Mouse (Mus musculus): ENCODE data around the gene Runx2. TPM values are rescaled to one million over a fixed set of nuclear protein-coding genes. Genes with fewer than 3 reads are reported as not detected.

The Runx2 gene
- polyA plus RNA-seq, 1 experiment from 2014 or later = 0.74 TPM

GRCm38 (mm10) chr17:44677782-44678181, 136.8 kb downstream of the Runx2 start:
- 0 out of 2 replicates have a peak, but pooled peaks cover 3% of the 10 kb centered on the region for H3K9me3 ChIP-seq (replicated peaks)
- 59% methylated on average over 7 of the region's 7 CpGs for WGBS (ENCODE audit: insufficient replicate concordance)
- H3K9ac ChIP-seq = no peak overlapping the region
- H3K4me2 ChIP-seq = no peak overlapping the region
- no peak for ATAC-seq
- no peak overlapping the region for H3K27ac ChIP-seq
- H3K4me1 ChIP-seq = no peaks in the 10 kb centered on the region
- no peaks in the 10 kb centered on the region for H3K36me3 ChIP-seq
- H3K27me3 ChIP-seq (replicated peaks) = no peaks in the 10 kb centered on the region
- H3K4me3 ChIP-seq = no peak overlapping the region

GRCm38 (mm10) chr17:44672806-44673205, 141.8 kb downstream of the Runx2 start:
- no peak for ATAC-seq
- H3K27ac ChIP-seq = no peak overlapping the region

GRCm38 (mm10) chr17:44671946-44672692, 142.5 kb downstream of the Runx2 start:
- 61% methylated on average over 16 of the region's 16 CpGs for WGBS (ENCODE audit: insufficient replicate concordance)
- Histone ChIP-seq H3K4me2 (no peak overlapping the region), H3K36me3 (no peaks in the 10 kb centered on the region), H3K4me3 (no peak overlapping the region), H3K27ac (no peak overlapping the region), H3K27me3 (replicated peaks) (no peaks in the 10 kb centered on the region), H3K9ac (no peak overlapping the region), H3K4me1 (no peaks in the 10 kb centered on the region), H3K9me3 (replicated peaks) (no peaks in the 10 kb centered on the region)
- ATAC-seq = no peak

More at GRCm38 (mm10) chr17:44672806-44673205, 141.8 kb downstream of the Runx2 start:
- Histone ChIP-seq H3K27me3 (replicated peaks) (no peaks in the 10 kb centered on the region), H3K4me3 (no peak overlapping the region), H3K36me3 (no peaks in the 10 kb centered on the region), H3K9me3 (replicated peaks) (no peaks in the 10 kb centered on the region), H3K9ac (no peak overlapping the region), H3K4me1 (no peaks in the 10 kb centered on the region), H3K4me2 (no peak overlapping the region)
- WGBS (ENCODE audit: insufficient replicate concordance) = 27% methylated on average over 7 of the region's 7 CpGs

GRCm38 (mm10) chr17:44669985-44670384, 144.6 kb downstream of the Runx2 start:
- H3K4me2 ChIP-seq = no peak overlapping the region
- H3K9me3 ChIP-seq (replicated peaks) = no peaks in the 10 kb centered on the region
- H3K4me3 ChIP-seq = no peak overlapping the region
- 54% methylated on average over 11 of the region's 11 CpGs for WGBS (ENCODE audit: insufficient replicate concordance)
- H3K36me3 ChIP-seq = no peaks in the 10 kb centered on the region
- H3K4me1 ChIP-seq = no peaks in the 10 kb centered on the region
- H3K27ac ChIP-seq = no peak overlapping the region
- no peak for ATAC-seq
- no peaks in the 10 kb centered on the region for H3K27me3 ChIP-seq (replicated peaks)
- H3K9ac ChIP-seq = no peak overlapping the region

- H3K4me1 ChIP-seq = no peaks in the 10 kb centered on the region
- no peak overlapping the region for H3K9ac ChIP-seq
- no peaks in the 10 kb centered on the region for H3K27me3 ChIP-seq (replicated peaks)
- no peak for ATAC-seq
- 37% methylated on average over 5 of the region's 5 CpGs for WGBS (ENCODE audit: insufficient replicate concordance)
- H3K4me2 ChIP-seq = no peak overlapping the region
- no peaks in the 10 kb centered on the region for H3K9me3 ChIP-seq (replicated peaks)
- no peaks in the 10 kb centered on the region for H3K36me3 ChIP-seq
- no peak overlapping the region for H3K4me3 ChIP-seq
- H3K27ac ChIP-seq = no peak overlapping the region
These were observed 147.3 kb downstream of the Runx2 start for GRCm38 (mm10) chr17:44667346-44667745.

- Histone ChIP-seq H3K9ac (no peak overlapping the region), H3K27ac (no peak overlapping the region), H3K4me3 (no peak overlapping the region), H3K27me3 (replicated peaks) (no peaks in the 10 kb centered on the region), H3K4me2 (no peak overlapping the region), H3K36me3 (no peaks in the 10 kb centered on the region), H3K4me1 (no peaks in the 10 kb centered on the region), H3K9me3 (replicated peaks) (no peaks in the 10 kb centered on the region)
- ATAC-seq = no peak
- WGBS (ENCODE audit: insufficient replicate concordance) = 62% methylated on average over 7 of the region's 7 CpGs
These were observed 150.7 kb downstream of the Runx2 start for GRCm38 (mm10) chr17:44663872-44664271.

GRCm38 (mm10) chr17:44663208-44663607, 151.4 kb downstream of the Runx2 start:
- Histone ChIP-seq H3K36me3 (no peaks in the 10 kb centered on the region), H3K4me1 (no peaks in the 10 kb centered on the region), H3K9me3 (replicated peaks) (no peaks in the 10 kb centered on the region), H3K27me3 (replicated peaks) (no peaks in the 10 kb centered on the region), H3K4me2 (no peak overlapping the region), H3K4me3 (no peak overlapping the region), H3K27ac (no peak overlapping the region), H3K9ac (no peak overlapping the region)
- no peak for ATAC-seq
- 74% methylated on average over 1 of the region's 1 CpGs for WGBS (ENCODE audit: insufficient replicate concordance)

GRCm38 (mm10) chr17:44662080-44662706, 152.4 kb downstream of the Runx2 start:
- Histone ChIP-seq H3K4me1 (no peaks in the 10 kb centered on the region), H3K9me3 (replicated peaks) (no peaks in the 10 kb centered on the region), H3K36me3 (no peaks in the 10 kb centered on the region), H3K27ac (no peak overlapping the region), H3K9ac (no peak overlapping the region), H3K4me2 (no peak overlapping the region), H3K27me3 (replicated peaks) (no peaks in the 10 kb centered on the region), H3K4me3 (no peak overlapping the region)
- 56% methylated on average over 6 of the region's 6 CpGs for WGBS (ENCODE audit: insufficient replicate concordance)
- no peak for ATAC-seq

GRCm38 (mm10) chr17:44660121-44660806, 154.3 kb downstream of the Runx2 start:
- Histone ChIP-seq H3K4me3 (no peak overlapping the region), H3K27ac (no peak overlapping the region), H3K4me1 (no peaks in the 10 kb centered on the region), H3K9ac (no peak overlapping the region), H3K27me3 (replicated peaks) (no peaks in the 10 kb centered on the region), H3K9me3 (replicated peaks) (no peaks in the 10 kb centered on the region), H3K4me2 (no peak overlapping the region), H3K36me3 (no peaks in the 10 kb centered on the region)
- ATAC-seq = no peak
- 52% methylated on average over 7 of the region's 7 CpGs for WGBS (ENCODE audit: insufficient replicate concordance)

- ATAC-seq = no peak
- no peak overlapping the region for H3K27ac ChIP-seq
- WGBS (ENCODE audit: insufficient replicate concordance) = 29% methylated on average over 4 of the region's 4 CpGs
- H3K4me1 ChIP-seq = no peaks in the 10 kb centered on the region
- H3K9ac ChIP-seq = no peak overlapping the region
- no peaks in the 10 kb centered on the region for H3K27me3 ChIP-seq (replicated peaks)
- H3K4me3 ChIP-seq = no peak overlapping the region
- H3K4me2 ChIP-seq = no peak overlapping the region
- no peaks in the 10 kb centered on the region for H3K9me3 ChIP-seq (replicated peaks)
- H3K36me3 ChIP-seq = no peaks in the 10 kb centered on the region
These were observed 160.1 kb downstream of the Runx2 start for GRCm38 (mm10) chr17:44654503-44654902.

GRCm38 (mm10) chr17:44653081-44653480, 161.5 kb downstream of the Runx2 start:
- Histone ChIP-seq H3K9ac (no peak overlapping the region), H3K27me3 (replicated peaks) (no peaks in the 10 kb centered on the region), H3K9me3 (replicated peaks) (no peaks in the 10 kb centered on the region), H3K4me1 (no peaks in the 10 kb centered on the region), H3K4me3 (no peak overlapping the region), H3K4me2 (no peak overlapping the region), H3K27ac (no peak overlapping the region), H3K36me3 (no peaks in the 10 kb centered on the region)
- no peak for ATAC-seq
- 70% methylated on average over 3 of the region's 3 CpGs for WGBS (ENCODE audit: insufficient replicate concordance)

GRCm38 (mm10) chr17:44652054-44652453, 162.5 kb downstream of the Runx2 start:
- ATAC-seq = no peak
- WGBS (ENCODE audit: insufficient replicate concordance) = 72% methylated on average over 7 of the region's 7 CpGs
- no peaks in the 10 kb centered on the region for H3K4me1 ChIP-seq
- H3K27me3 ChIP-seq (replicated peaks) = no peaks in the 10 kb centered on the region
- H3K27ac ChIP-seq = no peak overlapping the region
- no peak overlapping the region for H3K4me2 ChIP-seq
- H3K9me3 ChIP-seq (replicated peaks) = no peaks in the 10 kb centered on the region
- H3K36me3 ChIP-seq = no peaks in the 10 kb centered on the region
- no peak overlapping the region for H3K4me3 ChIP-seq
- no peak overlapping the region for H3K9ac ChIP-seq
